Mouse (Mus musculus) heart, postnatal 14 days (tissue): Measurements from ENCODE around the gene Aimp2. TPM values are rescaled to one million over a fixed set of nuclear protein-coding genes. Genes with fewer than 3 reads are reported as not detected.
A peak's percentile ranks its signal among the peaks of the same experiment; 100 is the strongest.

Experiments used
- DNase-seq, 2 experiments: peaks; one replicate each; pipeline ENCODE4 v3.0.0; 2021 to 2022
- intact Hi-C: fragments of 180-260 bp; cut with DNase I; formaldehyde crosslinking; loops from one replicate; pipeline ENCODE4 v1.15.1; 2025
- long read RNA-seq, 2 experiments: library from polyadenylated mRNA; stranded (forward); transcript quantifications; one replicate each; pipeline ENCODE4 v2.0.0; 2021
- total RNA-seq, 2 experiments: library from RNA; stranded (reverse); gene quantifications; 2 replicates each; pipeline ENCODE4 v1.2.3; 2021

The Aimp2 gene
- total RNA-seq: 10 to 100 TPM; 31.5 to 35.7 TPM
- long read RNA-seq, experiment 1, transcript Aimp2-201 (4 exons, 1,185 nt): major isoform, 24 of 42 reads
- long read RNA-seq, experiment 1, transcript Aimp2-202 (4 exons, 1,073 nt): minor isoform, 15 of 42 reads
- long read RNA-seq, experiment 1, partial matches to known transcripts: 1 of 42 reads
- long read RNA-seq, experiment 1, other reads (novel, unspliced or antisense): 2 of 42 reads
- long read RNA-seq, experiment 2, transcript Aimp2-201 (4 exons, 1,185 nt): major isoform, 21 of 31 reads
- long read RNA-seq, experiment 2, transcript Aimp2-202 (4 exons, 1,073 nt): minor isoform, 8 of 31 reads
- long read RNA-seq, experiment 2, partial matches to known transcripts: 2 of 31 reads
- long read RNA-seq, experiment 2, other reads (novel, unspliced or antisense): 0 of 31 reads

GRCm38 (mm10) chr5:143909417-143910400 is at the start of gene Aimp2, which contains the start of gene Pms2:
Gene Aimp2, minus strand, starts transcription at chr5:143909847.
Gene Pms2, plus strand, starts transcription at chr5:143909964.
- intact Hi-C loops: loop anchor here (2.0 to 5.0 kb wide), 2 partner anchors 177 to 352 kb away; partner anchors contain the start of gene Usp42
- DNase-seq: peak; percentile 92 to 95

- no peak for DNase-seq
- intact Hi-C loops: no loop called here
These were observed 47.5 kb upstream of the Aimp2 start for GRCm38 (mm10) chr5:143957101-143957500.

GRCm38 (mm10) chr5:143950016-143950415 is 40.4 kb upstream of the Aimp2 start:
- intact Hi-C loops: no loop called here
- no peak for DNase-seq

- intact Hi-C loops: no loop called here
- no peak for DNase-seq
These were observed 38.7 kb upstream of the Aimp2 start for GRCm38 (mm10) chr5:143948361-143948760.

GRCm38 (mm10) chr5:143943231-143944125 is 33.8 kb upstream of the Aimp2 start:
- no peak for DNase-seq
- intact Hi-C loops: no loop called here

GRCm38 (mm10) chr5:143941588-143941987 is 31.9 kb upstream of the Aimp2 start:
- intact Hi-C loops: no loop called here

GRCm38 (mm10) chr5:143936156-143936555 is 26.5 kb upstream of the Aimp2 start:
- no peak for DNase-seq
- intact Hi-C loops: no loop called here

More at GRCm38 (mm10) chr5:143941588-143941987, 31.9 kb upstream of the Aimp2 start:
- DNase-seq: no peak

- intact Hi-C loops: loop anchor here (2.0 kb wide), 1 partner anchor 41 kb away; no protein-coding TSS in a partner anchor
- no peak for DNase-seq
These were observed 24.2 kb upstream of the Aimp2 start for GRCm38 (mm10) chr5:143933875-143934274.

GRCm38 (mm10) chr5:143933414-143933813 is 23.8 kb upstream of the Aimp2 start:
- no peak for DNase-seq
- intact Hi-C loops: no loop called here

- intact Hi-C loops: no loop called here
- DNase-seq: no peak
These were observed 23.2 kb upstream of the Aimp2 start, which contains the start of gene Rsph10b for GRCm38 (mm10) chr5:143932831-143933230. Gene Rsph10b, plus strand, starts transcription at chr5:143933035.

- intact Hi-C loops: no loop called here
- no peak for DNase-seq
These were observed 22.4 kb upstream of the Aimp2 start for GRCm38 (mm10) chr5:143931863-143932580.

- intact Hi-C loops: no loop called here
- no peak for DNase-seq
These were observed 21.0 kb upstream of the Aimp2 start for GRCm38 (mm10) chr5:143930656-143931055.

- DNase-seq: no peak
- intact Hi-C loops: no loop called here
These were observed 19.6 kb upstream of the Aimp2 start for GRCm38 (mm10) chr5:143929291-143929690.

- intact Hi-C loops: no loop called here
- no peak for DNase-seq
These were observed 18.2 kb upstream of the Aimp2 start, which contains the start of gene Gm42421 for GRCm38 (mm10) chr5:143927875-143928274. Gene Gm42421, plus strand, starts transcription at chr5:143928175.

GRCm38 (mm10) chr5:143924781-143925452 is 15.3 kb upstream of the Aimp2 start:
- no peak for DNase-seq
- intact Hi-C loops: no loop called here

GRCm38 (mm10) chr5:143918120-143918519 is 8.5 kb upstream of the Aimp2 start:
- intact Hi-C loops: loop anchor here (5.0 kb wide), 1 partner anchor 351 kb away; no protein-coding TSS in a partner anchor
- DNase-seq: no peak

GRCm38 (mm10) chr5:143917418-143917817 is 7.8 kb upstream of the Aimp2 start:
- peak; percentile 65 to 74 for DNase-seq
- intact Hi-C loops: loop anchor here (5.0 kb wide), 1 partner anchor 350 kb away; no protein-coding TSS in a partner anchor

GRCm38 (mm10) chr5:143916221-143916620 is 6.6 kb upstream of the Aimp2 start:
- intact Hi-C loops: loop anchor here (5.0 kb wide), 1 partner anchor 349 kb away; no protein-coding TSS in a partner anchor
- no peak for DNase-seq
